ENCODE assay signal across 11 mouse cellular contexts in the genomic region with DNA sequence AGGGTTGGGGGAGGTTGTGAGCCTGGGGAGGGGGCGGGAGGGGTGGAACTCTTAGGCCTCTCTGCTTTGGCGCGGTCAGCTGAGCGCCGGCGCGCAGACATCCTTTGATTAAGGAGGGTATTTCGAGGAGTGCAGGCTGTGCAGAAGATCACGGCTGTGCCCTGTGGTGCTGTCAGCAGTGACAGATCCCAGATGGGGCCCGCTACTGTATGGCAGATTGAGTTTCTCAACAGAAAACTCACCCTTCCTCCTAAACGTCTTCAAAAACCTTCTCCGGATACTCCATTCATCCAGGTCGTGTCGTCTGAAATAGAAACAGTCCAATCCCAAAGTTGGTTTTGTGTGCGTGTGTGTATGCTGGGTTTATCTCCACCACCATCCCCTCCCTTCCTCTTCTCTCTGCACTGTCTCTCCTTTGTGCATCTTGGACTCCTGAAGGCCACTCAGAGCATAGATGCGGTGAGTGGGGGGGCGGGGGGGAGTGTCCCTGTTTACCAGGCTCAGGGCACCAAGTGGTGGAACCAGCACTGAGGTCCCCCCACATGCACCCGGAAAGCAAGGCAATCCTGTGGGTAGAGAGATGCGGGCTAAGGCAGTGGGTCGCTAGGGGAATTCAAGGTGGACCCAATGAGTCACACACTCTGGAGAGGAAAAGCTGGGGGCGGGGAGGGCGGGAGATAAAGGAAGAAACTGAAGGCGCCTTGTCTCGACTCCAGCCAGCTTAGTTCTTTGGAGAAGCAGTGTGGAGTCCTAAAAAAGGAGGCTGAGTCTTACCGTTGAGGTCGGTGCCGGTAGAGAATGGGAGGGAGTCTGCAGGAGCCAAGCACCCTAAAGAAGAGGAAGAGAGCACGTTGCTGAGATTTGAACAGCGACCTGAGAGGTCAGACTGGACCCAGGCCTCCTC. TPM values are rescaled to one million over a fixed set of nuclear protein-coding genes. Genes with fewer than 3 reads are reported as not detected.
DNase-seq lines count a peak whose midpoint lies in the region; ATAC-seq lines count a peak whose summit lies in the region.
"Had no signal": no experiment of that assay in that cellular context is flagged by ENCODE, and none has a peak within 500 bp of the region (broad histone marks: within the 10 kb centered on the region; RNA-seq: fewer than 3 reads in every experiment).

No protein-coding gene starts in this region.

- no peak overlapping the region for H3K4me3 ChIP-seq in kidney, embryonic 16.5 days (ENCODE audit: low read length)
- peak overlapping the region; percentile 35 for H3K4me3 ChIP-seq in embryonic facial prominence, embryonic 13.5 days
- H3K4me3 ChIP-seq in liver, embryonic 13.5 days (replicated peaks) = no peak overlapping the region; the same call in 1 of the 2 replicates
- H3K4me3 ChIP-seq: hindbrain, embryonic 12.5 days had no signal

- no peaks in the 10 kb centered on the region for H3K36me3 ChIP-seq in kidney, embryonic 16.5 days (ENCODE audit: insufficient read depth, low read length)
- H3K36me3 ChIP-seq in embryonic facial prominence, embryonic 13.5 days = no peaks in the 10 kb centered on the region
- no peaks in the 10 kb centered on the region for H3K36me3 ChIP-seq in liver, embryonic 13.5 days
- H3K36me3 ChIP-seq: hindbrain, embryonic 12.5 days had no signal

- H3K27ac ChIP-seq in kidney, embryonic 16.5 days (ENCODE audit: low read length) = no peak overlapping the region
- peak overlapping the region; percentile 79 for H3K27ac ChIP-seq in embryonic facial prominence, embryonic 13.5 days
- H3K27ac ChIP-seq in liver, embryonic 13.5 days = peak overlapping the region; percentile 47
- H3K27ac ChIP-seq: hindbrain, embryonic 12.5 days had no signal

- H3K9me3 ChIP-seq in kidney, embryonic 16.5 days (ENCODE audit: low read length) = no peaks in the 10 kb centered on the region
- no peaks in the 10 kb centered on the region for H3K9me3 ChIP-seq in embryonic facial prominence, embryonic 13.5 days
- no peaks in the 10 kb centered on the region for H3K9me3 ChIP-seq in liver, embryonic 13.5 days (replicated peaks)
- H3K9me3 ChIP-seq: hindbrain, embryonic 12.5 days had no signal

- intact Hi-C loops in heart, postnatal 36 days (cut with DNase I) = loop anchor here (2.0 to 10.0 kb wide), 4 partner anchors 29 to 650 kb away; no protein-coding TSS in a partner anchor

- H3K4me2 ChIP-seq in kidney, embryonic 16.5 days (replicated peaks; ENCODE audit: low read depth, low read length) = no peak overlapping the region
- H3K4me2 ChIP-seq in embryonic facial prominence, embryonic 13.5 days = peak overlapping the region; percentile 52
- H3K4me2 ChIP-seq in liver, embryonic 13.5 days = no peak overlapping the region
- H3K4me2 ChIP-seq: hindbrain, embryonic 12.5 days had no signal

- peaks cover 100% of the 10 kb centered on the region for H3K27me3 ChIP-seq in kidney, embryonic 16.5 days (ENCODE audit: insufficient read depth, low read length)
- H3K27me3 ChIP-seq in embryonic facial prominence, embryonic 13.5 days = peaks cover 100% of the 10 kb centered on the region
- peaks cover 100% of the 10 kb centered on the region for H3K27me3 ChIP-seq in liver, embryonic 13.5 days

- DNase-seq in kidney, postnatal 36 days = no peak
- DNase-seq in heart, postnatal 36 days = peak; percentile 36 to 41
- DNase-seq in liver, embryonic 13.5 days = no peak
- DNase-seq in retina, embryonic 14.5 days (ENCODE audit: low spot score) = no peak
- DNase-seq: kidney, postnatal 4 days had no signal

- H3K4me1 ChIP-seq in kidney, embryonic 16.5 days (ENCODE audit: insufficient read depth, low read length) = peaks cover 9% of the 10 kb centered on the region; the same call in 1 of the 2 replicates
- H3K4me1 ChIP-seq in embryonic facial prominence, embryonic 13.5 days = peaks cover 18% of the 10 kb centered on the region
- no peaks in the 10 kb centered on the region for H3K4me1 ChIP-seq in liver, embryonic 13.5 days (replicated peaks)

- H3K9ac ChIP-seq in kidney, embryonic 16.5 days (replicated peaks; ENCODE audit: low read length) = no peak overlapping the region
- H3K9ac ChIP-seq in embryonic facial prominence, embryonic 13.5 days = peak overlapping the region; percentile 70
- H3K9ac ChIP-seq in liver, embryonic 13.5 days = no peak overlapping the region
- H3K9ac ChIP-seq: hindbrain, embryonic 12.5 days had no signal

- 0 out of 2 replicates have a peak, but pooled peaks have one; percentile 31 for ATAC-seq in kidney, embryonic 16.5 days (ENCODE audit: low FRiP score, low TSS enrichment)
- peak; percentile 39; the same call in 1 of the 2 replicates for ATAC-seq in embryonic facial prominence, embryonic 13.5 days (ENCODE audit: insufficient number of reproducible peaks, insufficient read depth, low FRiP score, low TSS enrichment, low read depth)
- no peak for ATAC-seq in liver, embryonic 13.5 days (ENCODE audit: low read depth)
- ATAC-seq in granulocyte monocyte progenitor cell, adult 5-6 weeks (replicated peaks; ENCODE audit: poor library complexity, severe bottlenecking) = no peak
- ATAC-seq in cerebellum, adult (ENCODE audit: insufficient number of reproducible peaks, low FRiP score, low TSS enrichment) = no peak

- 1% methylated on average over 29 of the region's 29 CpGs for WGBS in kidney, embryonic 16.5 days
- 2% methylated on average over 29 of the region's 29 CpGs for WGBS in embryonic facial prominence, embryonic 13.5 days
- 3% methylated on average over 29 of the region's 29 CpGs for WGBS in liver, embryonic 13.5 days (ENCODE audit: insufficient replicate concordance)

RNA-seq across cellular contexts. Expression of gene Hand2, which starts 11.2 kb away (rescaled TPM):
- 0.25 and 0.62 TPM in 2 replicates for polyA plus RNA-seq in kidney, embryonic 16.5 days (2015; fragmentation: Nextera tagmentation; extraction: Ambion mirVana)
- polyA plus RNA-seq in embryonic facial prominence, embryonic 13.5 days (2015; fragmentation: Nextera tagmentation; extraction: Ambion mirVana) = 2.8 and 8.3 TPM in 2 replicates
- 10 to 100 TPM; 53.8 to 68.2 TPM for total RNA-seq in heart, postnatal 36 days (2021)
- 0.79 and 0.81 TPM in 2 replicates for polyA plus RNA-seq in liver, embryonic 13.5 days (2015; fragmentation: Nextera tagmentation; extraction: Ambion mirVana)
- total RNA-seq in granulocyte monocyte progenitor cell, adult 5-6 weeks (2014; fragmentation: Nextera tagmentation) = not detected in 2 replicates
- total RNA-seq in granulocyte monocyte progenitor cell, adult 5-6 weeks (2017) = not detected in 2 replicates
- total RNA-seq: left cerebral cortex, postnatal 10 days had no signal
- polyA plus RNA-seq: hindbrain, embryonic 12.5 days had no signal

Comparison
In these comparisons a context has a peak if more than half of its experiments do, and no peak if none do; other contexts are left out.
1. ATAC-seq: peak in kidney, embryonic 16.5 days (single experiment) and embryonic facial prominence, embryonic 13.5 days (single experiment); none in liver, embryonic 13.5 days (single experiment), granulocyte monocyte progenitor cell, adult 5-6 weeks (single experiment) and cerebellum, adult (single experiment).
2. DNase-seq: peak in heart, postnatal 36 days (2 of 2); none in kidney, postnatal 36 days (0 of 2), liver, embryonic 13.5 days (single experiment) and retina, embryonic 14.5 days (single experiment).